25 mouse cellular contexts compared by ENCODE assay signal in the genomic region with DNA sequence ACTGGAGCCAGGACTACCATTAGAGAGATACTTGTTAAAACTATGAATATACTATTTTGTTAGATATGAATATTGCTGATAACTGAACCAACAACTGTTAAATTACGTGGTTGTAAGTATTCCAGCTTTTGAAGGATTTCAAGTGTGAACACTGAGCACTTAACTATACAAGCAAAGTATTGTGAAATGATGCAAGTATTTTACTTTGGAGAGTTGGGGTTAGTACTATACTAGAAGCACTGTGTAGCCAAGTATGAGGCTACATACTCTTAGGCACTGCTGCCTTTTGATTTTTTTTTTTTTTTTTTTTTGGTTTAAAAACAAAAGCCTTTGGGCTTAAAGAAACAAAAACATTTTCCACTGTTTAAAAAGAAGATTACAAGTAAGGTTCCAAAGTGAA.
"Had no signal": no experiment of that assay in that cellular context is flagged by ENCODE, and none has a peak within 500 bp of the region (broad histone marks: within the 10 kb centered on the region; RNA-seq: fewer than 3 reads in every experiment).

No protein-coding gene starts in this region.

- H3K27me3 ChIP-seq: heart, embryonic 13.5 days; heart, embryonic 15.5 days; hindbrain, embryonic 13.5 days; hindbrain, embryonic 15.5 days; kidney, embryonic 15.5 days; limb, embryonic 12.5 days had no signal

- H3K4me2 ChIP-seq: heart, embryonic 11.5 days; heart, embryonic 13.5 days; heart, embryonic 15.5 days; hindbrain, embryonic 13.5 days; hindbrain, embryonic 15.5 days; kidney, embryonic 15.5 days; limb, embryonic 12.5 days had no signal

- H3K4me3 ChIP-seq: heart, adult 2 months; heart, embryonic 13.5 days; heart, embryonic 15.5 days; hindbrain, embryonic 13.5 days; hindbrain, embryonic 15.5 days; kidney, embryonic 15.5 days; layer of hippocampus, adult 2 months; left cerebral cortex, adult 2 months; limb, embryonic 10.5 days; limb, embryonic 12.5 days had no signal

- H3K27ac ChIP-seq: heart, adult 2 months; heart, embryonic 13.5 days; heart, embryonic 15.5 days; hindbrain, embryonic 13.5 days; hindbrain, embryonic 15.5 days; hindbrain, postnatal 0 days; kidney, embryonic 15.5 days; kidney, postnatal 0 days; layer of hippocampus, adult 2 months; left cerebral cortex, adult 2 months; limb, embryonic 10.5 days; limb, embryonic 12.5 days had no signal

- H3K9me3 ChIP-seq: heart, embryonic 13.5 days; heart, embryonic 15.5 days; hindbrain, embryonic 13.5 days; hindbrain, embryonic 15.5 days; kidney, embryonic 15.5 days; limb, embryonic 10.5 days; limb, embryonic 12.5 days had no signal

- H3K36me3 ChIP-seq: heart, embryonic 13.5 days; heart, embryonic 15.5 days; hindbrain, embryonic 13.5 days; hindbrain, embryonic 15.5 days; kidney, embryonic 15.5 days; limb, embryonic 10.5 days; limb, embryonic 12.5 days had no signal

- H3K9ac ChIP-seq: forebrain, postnatal 0 days; heart, embryonic 13.5 days; heart, embryonic 15.5 days; hindbrain, embryonic 13.5 days; hindbrain, embryonic 15.5 days; kidney, embryonic 15.5 days; limb, embryonic 12.5 days had no signal

- H3K4me1 ChIP-seq: heart, embryonic 13.5 days; heart, embryonic 15.5 days; hindbrain, embryonic 13.5 days; hindbrain, embryonic 15.5 days; kidney, embryonic 15.5 days; limb, embryonic 10.5 days; limb, embryonic 12.5 days had no signal

- DNase-seq: forebrain, postnatal 0 days; gastrocnemius, postnatal 14 days; gastrocnemius, postnatal 36 days; heart, adult 11 months; heart, adult 2 months; heart, postnatal 14 days; heart, postnatal 36 days; kidney, adult 11 months; kidney, adult 2 months; kidney, adult 9 months; kidney, postnatal 14 days; kidney, postnatal 4 days had no signal

- ATAC-seq: forebrain, postnatal 0 days; hindbrain, postnatal 0 days; intestine, embryonic 16.5 days had no signal
